In the genomic region with DNA sequence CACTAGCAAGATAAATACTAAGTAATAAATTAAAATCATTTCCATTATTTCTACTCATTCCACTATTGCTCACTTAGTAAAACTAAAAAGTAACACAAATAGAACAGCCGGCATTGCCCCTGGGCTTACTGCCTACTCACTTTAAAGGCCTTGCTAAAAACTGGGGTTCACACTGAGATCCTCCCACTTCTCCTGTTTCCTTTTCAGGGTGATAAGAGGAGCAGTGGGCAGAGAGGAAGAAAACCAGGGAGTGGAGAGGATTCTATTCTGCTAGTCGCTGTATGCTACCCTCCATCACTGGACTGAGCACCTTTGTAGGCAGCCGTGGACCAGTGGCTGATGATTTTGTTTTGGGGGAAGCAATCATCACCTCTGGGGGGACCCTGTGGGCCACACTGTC, we compare ENCODE assay signal across 20 mouse cellular contexts. TPM values are rescaled to one million over a fixed set of nuclear protein-coding genes. Genes with fewer than 3 reads are reported as not detected.
A peak's percentile ranks its signal among the peaks of the same experiment; 100 is the strongest.
DNase-seq lines count a peak whose midpoint lies in the region; TF ChIP-seq lines count a peak whose summit lies in the region.
"Had no signal": no experiment of that assay in that cellular context is flagged by ENCODE, and none has a peak within 500 bp of the region (broad histone marks: within the 10 kb centered on the region; RNA-seq: fewer than 3 reads in every experiment).

No protein-coding gene starts in this region.

- no peaks in the 10 kb centered on the region for H3K36me3 ChIP-seq in ES-E14 (ENCODE audit: control insufficient read depth, insufficient read depth, low read length, poor library complexity, severe bottlenecking)
- H3K36me3 ChIP-seq: forebrain, embryonic 10.5 days; hindbrain, embryonic 12.5 days; hindbrain, embryonic 15.5 days had no signal

- peak; percentile 40 for DNase-seq in heart, adult 11 months
- DNase-seq in heart, adult 8-10 months (ENCODE audit: low spot score): no peak
- no peak for DNase-seq in ES-E14 (ENCODE audit: low read depth, low spot score)
- DNase-seq in MEL-GATA-1-ER (ENCODE audit: extremely low read depth, low read depth): peak; percentile 57
- DNase-seq in ovary, postnatal 14 days (ENCODE audit: low spot score): no peak
- DNase-seq in adrenal gland, adult (ENCODE audit: inconsistent age in 2 of 2, low spot score in 1 of 2): no peak
- DNase-seq: adrenal gland, adult 2 months; adrenal gland, postnatal 14 days; B cell, adult 2 months; cerebellum, adult 18-20 months; cerebellum, adult 9-10 months; cerebellum, postnatal 14 days; gastrocnemius, postnatal 25 days; heart, adult 2 months had no signal

- in situ Hi-C loops in ES-E14 (cut with MboI; ENCODE audit: low sequenced_read_pairs in 2 of 2, unreplicated experiment in 2 of 2): no loop called here

- H3K9me3 ChIP-seq in ES-E14 (ENCODE audit: control insufficient read depth, insufficient read depth, low read depth, low read length): no peaks in the 10 kb centered on the region
- H3K9me3 ChIP-seq: forebrain, embryonic 10.5 days; forebrain, embryonic 13.5 days; hindbrain, embryonic 12.5 days; hindbrain, embryonic 15.5 days had no signal

- no peaks in the 10 kb centered on the region for H3K4me1 ChIP-seq in ES-E14 (ENCODE audit: control insufficient read depth in 2 of 2, insufficient read depth in 2 of 2, low read length in 2 of 2, poor library complexity in 1 of 2)
- H3K4me1 ChIP-seq: forebrain, embryonic 13.5 days; hindbrain, embryonic 12.5 days; hindbrain, embryonic 15.5 days had no signal

- peak overlapping the region; percentile 47; the same call in 1 of the 2 replicates for H3K27ac ChIP-seq in ES-E14 (ENCODE audit: insufficient read depth, low read depth, low read length, poor library complexity, severe bottlenecking)
- H3K27ac ChIP-seq: forebrain, embryonic 10.5 days; forebrain, embryonic 13.5 days; heart, adult 2 months; hindbrain, embryonic 12.5 days; hindbrain, embryonic 15.5 days had no signal

- no peak overlapping the region for H3K9ac ChIP-seq in ES-E14 (ENCODE audit: insufficient read depth, low read depth, low read length, poor library complexity, severe bottlenecking)
- H3K9ac ChIP-seq: forebrain, embryonic 13.5 days; hindbrain, embryonic 12.5 days; hindbrain, embryonic 15.5 days had no signal

- no peak overlapping the region for H3K4me3 ChIP-seq in ES-E14 (ENCODE audit: insufficient read depth in 1 of 2, low read depth in 1 of 2, low read length in 2 of 2, poor library complexity in 1 of 2, severe bottlenecking in 1 of 2)
- H3K4me3 ChIP-seq: forebrain, embryonic 10.5 days; forebrain, embryonic 13.5 days; heart, adult 2 months; hindbrain, embryonic 12.5 days; hindbrain, embryonic 15.5 days had no signal

TF ChIP-seq in ES-E14, 5 proteins besides CTCF, POLR2A, EP300 and RAD21:
- TF ChIP-seq MAFK (IDR thresholded peaks at IDR 0.05; ENCODE audit: insufficient read depth, low read depth, low read length): no peak
- TF ChIP-seq ZNF384 (IDR thresholded peaks at IDR 0.05; ENCODE audit: low read depth, low read length): no peak
- no peak for TF ChIP-seq CHD2 (IDR thresholded peaks at IDR 0.05; ENCODE audit: low read depth, low read length)
- no peak for TF ChIP-seq ZC3H11A (IDR thresholded peaks at IDR 0.05; ENCODE audit: borderline replicate concordance, low read depth, low read length)
- no peak for TF ChIP-seq HCFC1 (IDR thresholded peaks at IDR 0.05; ENCODE audit: borderline replicate concordance, insufficient read depth, low read length)

RNA-seq across cellular contexts. Expression of a gene that starts 40.5 kb away (rescaled TPM):
- total RNA-seq in heart, adult 8-10 months (2022): not detected
- 0.32 and 0.58 TPM in 2 replicates for total RNA-seq in ES-E14 (2012; rRNA removed)
- total RNA-seq: adrenal gland, adult 2 months; adrenal gland, postnatal 14 days; heart, postnatal 25 days; hematopoietic stem cell, adult 5-6 weeks had no signal

Comparison
In these comparisons a context has a peak if more than half of its experiments do, and no peak if none do; other contexts are left out.
1. DNase-seq: peak in heart, adult 11 months (single experiment) and MEL-GATA-1-ER (single experiment); none in heart, adult 8-10 months (single experiment), ES-E14 (single experiment), ovary, postnatal 14 days (single experiment) and adrenal gland, adult (0 of 2).